Mouse (Mus musculus) heart, postnatal 36 days (tissue): ENCODE measurements at regions not wholly inside any gene's neighbourhood (a gene's known extent, or its start where the extent isn't known, plus 50 kb on each side); places are given as distances from the start of the nearest gene placed in this dataset.

Source experiments
- DNase-seq, 2 experiments: peaks; one replicate each; pipeline ENCODE4 v3.0.0; 2021 to 2022
- intact Hi-C: fragments of 180-260 bp; cut with DNase I; formaldehyde crosslinking; loops from one replicate; pipeline ENCODE4 v1.15.1; 2025

- intact Hi-C loops = no loop called here
Measured at GRCm38 (mm10) chr8:89152331-89152730, 108.4 kb upstream of the Sall1 start.

GRCm38 (mm10) chr8:89150952-89151351, 107.0 kb upstream of the Sall1 start:
- DNase-seq = no peak
- intact Hi-C loops = no loop called here

More at GRCm38 (mm10) chr8:89152331-89152730, 108.4 kb upstream of the Sall1 start:
- DNase-seq = no peak

GRCm38 (mm10) chr8:89141529-89142235, 97.7 kb upstream of the Sall1 start:
- intact Hi-C loops = no loop called here
- no peak for DNase-seq

- intact Hi-C loops = no loop called here
- DNase-seq = no peak
Measured at GRCm38 (mm10) chr8:89139876-89140275, 95.9 kb upstream of the Sall1 start.

GRCm38 (mm10) chr8:89138416-89139125, 94.6 kb upstream of the Sall1 start:
- intact Hi-C loops = no loop called here
- no peak for DNase-seq

DNA sequence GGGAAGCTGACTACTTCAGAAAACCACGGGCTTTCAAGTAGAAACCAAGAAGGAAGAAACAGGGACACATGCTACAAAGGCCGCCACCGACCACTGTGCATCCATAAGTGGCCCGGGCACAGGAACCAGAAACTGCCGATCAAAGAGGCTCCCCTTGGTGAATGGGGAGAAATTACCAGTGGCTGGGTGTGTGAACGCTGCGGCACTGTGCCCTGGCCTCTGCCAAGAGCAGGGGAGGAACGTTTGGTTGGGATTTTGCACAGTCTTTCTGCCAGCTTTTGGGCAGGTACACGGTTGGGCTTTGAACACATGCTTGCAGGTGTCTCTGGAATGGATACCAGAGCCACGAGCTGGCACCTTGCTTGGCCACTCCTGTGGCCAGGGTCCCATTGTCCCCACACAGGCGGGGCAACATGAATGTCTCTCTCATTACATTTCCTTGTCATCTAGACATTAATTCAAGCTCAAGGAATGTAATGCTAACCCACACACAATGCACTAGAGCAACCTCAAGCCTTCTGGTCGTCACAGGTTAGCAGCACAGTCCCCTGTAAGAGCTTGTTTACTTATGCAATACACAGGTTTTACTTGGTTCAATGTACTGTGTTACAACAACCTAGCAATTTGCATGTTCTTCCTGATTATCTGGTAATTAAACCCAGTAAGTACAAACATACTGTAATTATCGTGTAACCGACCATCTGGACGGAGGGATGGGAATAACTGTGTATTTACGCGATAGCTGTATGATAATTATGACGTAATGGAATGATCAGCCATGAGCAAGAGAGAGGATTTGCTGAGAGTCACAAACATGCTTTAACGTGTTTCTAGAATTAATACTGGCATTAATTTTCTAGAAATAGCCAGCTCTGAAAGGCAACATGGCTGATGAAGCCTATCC, 90.9 kb upstream of the Sall1 start:
- no peak for DNase-seq
- intact Hi-C loops = no loop called here

GRCm38 (mm10) chr8:89134058-89134457, 90.1 kb upstream of the Sall1 start:
- intact Hi-C loops = no loop called here
- DNase-seq = no peak

DNA sequence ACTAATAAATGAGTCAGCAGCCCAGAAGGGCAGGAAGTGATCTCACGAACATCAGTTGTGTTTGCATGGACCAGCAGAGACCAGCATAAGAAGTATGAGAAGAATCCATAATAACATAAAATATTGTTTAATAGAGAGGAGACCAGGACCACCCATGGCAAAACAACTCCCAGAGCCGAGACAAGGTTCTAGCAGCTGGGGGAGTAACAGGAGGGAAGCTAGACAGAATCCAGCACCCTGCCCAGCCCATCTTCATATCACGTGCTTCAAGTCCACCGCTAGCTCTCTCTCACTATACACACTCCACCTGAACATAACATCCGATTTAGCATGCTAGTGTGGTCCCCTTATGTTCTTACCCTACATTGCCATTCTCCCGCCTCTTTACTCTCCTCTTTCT, 77.1 kb upstream of the Sall1 start:
- DNase-seq = no peak
- intact Hi-C loops = no loop called here

GRCm38 (mm10) chr8:89107895-89108660, 64.1 kb upstream of the Sall1 start:
- DNase-seq = no peak
- intact Hi-C loops = no loop called here

DNA sequence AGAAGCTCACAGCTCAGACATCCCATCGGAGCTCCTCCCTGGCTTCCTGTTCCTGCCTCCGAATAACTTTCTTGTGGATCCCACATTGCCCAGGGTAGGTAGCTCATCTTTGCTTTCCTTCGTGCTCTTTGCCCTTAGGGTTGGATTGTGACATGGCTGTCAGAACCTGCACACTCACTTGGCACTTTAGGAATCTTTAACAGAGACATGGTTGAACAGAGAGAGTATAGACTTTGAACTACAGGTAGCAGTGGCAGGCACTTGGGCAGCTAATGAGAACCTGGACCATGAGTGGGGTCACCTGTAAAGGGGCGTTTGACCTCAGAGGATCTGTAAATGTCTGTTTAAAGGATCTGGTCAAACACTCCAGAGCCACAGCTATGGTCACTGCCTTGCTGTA, 62.4 kb upstream of the Sall1 start:
- DNase-seq = no peak
- intact Hi-C loops = no loop called here

DNA sequence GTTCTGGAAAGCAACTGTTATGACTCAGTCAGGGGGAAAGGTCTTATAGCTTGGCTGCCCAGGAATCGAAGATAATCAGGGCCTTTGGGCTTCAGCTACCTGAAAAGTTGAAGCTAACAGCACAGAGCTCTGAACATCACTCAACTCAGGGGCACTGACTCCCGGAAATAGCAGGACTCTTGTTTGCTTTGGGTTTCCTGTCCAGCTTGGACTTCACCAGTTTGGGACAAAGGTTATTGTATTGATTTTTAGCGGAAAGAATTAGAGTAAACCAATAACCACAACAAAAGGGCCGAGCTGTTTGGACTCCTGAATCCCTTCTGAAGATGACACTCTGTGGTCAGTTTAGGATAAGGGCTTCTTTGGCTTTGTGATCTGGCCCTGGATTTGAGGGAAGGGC, 53.4 kb upstream of the Sall1 start:
- intact Hi-C loops = no loop called here
- no peak for DNase-seq
